Mouse (Mus musculus): ENCODE measurements around the gene Zfp566.

Gene Zfp566

GRCm38 (mm10) chr7:30090092-30090969 is at the start of gene Zfp566, which contains the start of gene Gm26920:
Gene Zfp566, minus strand, starts transcription at chr7:30090527.
Gene Gm26920, minus strand, starts transcription at chr7:30090410.
- DNase-seq (ENCODE audit: low read depth, low spot score): peak; percentile 99

- DNase-seq (ENCODE audit: low read depth, low spot score): no peak
Measured at GRCm38 (mm10) chr7:30136826-30137225, 46.5 kb upstream of the Zfp566 start.

- DNase-seq (ENCODE audit: low read depth, low spot score): peak; percentile 81
Measured at GRCm38 (mm10) chr7:30132396-30132795, 42.1 kb upstream of the Zfp566 start.

GRCm38 (mm10) chr7:30129900-30130299 is 39.6 kb upstream of the Zfp566 start:
- DNase-seq (ENCODE audit: low read depth, low spot score): no peak

GRCm38 (mm10) chr7:30122188-30122530 is 31.8 kb upstream of the Zfp566 start:
- no peak for DNase-seq (ENCODE audit: low read depth, low spot score)

GRCm38 (mm10) chr7:30121308-30122187 is 31.2 kb upstream of the Zfp566 start, which contains the start of gene Zfp382:
Gene Zfp382, plus strand, starts transcription at chr7:30121942.
- peak; percentile 97 for DNase-seq (ENCODE audit: low read depth, low spot score)

- peak; percentile 64 for DNase-seq (ENCODE audit: low read depth, low spot score)
Measured at GRCm38 (mm10) chr7:30117935-30118334, 27.6 kb upstream of the Zfp566 start.

- DNase-seq (ENCODE audit: low read depth, low spot score): peak; percentile 63
Measured at GRCm38 (mm10) chr7:30116076-30116475, 25.7 kb upstream of the Zfp566 start.

GRCm38 (mm10) chr7:30099297-30099696 is 9.0 kb upstream of the Zfp566 start:
- peak; percentile 92 for DNase-seq (ENCODE audit: low read depth, low spot score)

GRCm38 (mm10) chr7:30095551-30096125 is 5.3 kb upstream of the Zfp566 start:
- DNase-seq (ENCODE audit: low read depth, low spot score): no peak

- DNase-seq (ENCODE audit: low read depth, low spot score): peak; percentile 96
Measured at GRCm38 (mm10) chr7:30094646-30095429, 4.5 kb upstream of the Zfp566 start, which contains the start of gene Zfp260. Gene Zfp260, plus strand, starts transcription at chr7:30094777.

- peak; percentile 53 for DNase-seq (ENCODE audit: low read depth, low spot score)
Measured at GRCm38 (mm10) chr7:30093918-30094415, 3.6 kb upstream of the Zfp566 start.

GRCm38 (mm10) chr7:30092666-30093065 is 2.3 kb upstream of the Zfp566 start:
- no peak for DNase-seq (ENCODE audit: low read depth, low spot score)

- DNase-seq (ENCODE audit: low read depth, low spot score): peak; percentile 75
Measured at GRCm38 (mm10) chr7:30090970-30091585, 751 bp upstream of the Zfp566 start.

- DNase-seq (ENCODE audit: low read depth, low spot score): no peak
Measured at GRCm38 (mm10) chr7:30089405-30089804, 922 bp downstream of the Zfp566 start.

GRCm38 (mm10) chr7:30086524-30086923 is 3.8 kb downstream of the Zfp566 start:
- no peak for DNase-seq (ENCODE audit: low read depth, low spot score)

- peak; percentile 97 for DNase-seq (ENCODE audit: low read depth, low spot score)
Measured at GRCm38 (mm10) chr7:30072146-30073028, 17.9 kb downstream of the Zfp566 start, which contains the start of gene Zfp82. Gene Zfp82, minus strand, starts transcription at chr7:30072900.

GRCm38 (mm10) chr7:30064622-30065021 is 25.7 kb downstream of the Zfp566 start:
- DNase-seq (ENCODE audit: low read depth, low spot score): no peak

- DNase-seq (ENCODE audit: low read depth, low spot score): peak; percentile 81
Measured at GRCm38 (mm10) chr7:30062478-30062877, 27.8 kb downstream of the Zfp566 start.
